Mouse (Mus musculus): ENCODE data around the gene Acpp.

DNA sequence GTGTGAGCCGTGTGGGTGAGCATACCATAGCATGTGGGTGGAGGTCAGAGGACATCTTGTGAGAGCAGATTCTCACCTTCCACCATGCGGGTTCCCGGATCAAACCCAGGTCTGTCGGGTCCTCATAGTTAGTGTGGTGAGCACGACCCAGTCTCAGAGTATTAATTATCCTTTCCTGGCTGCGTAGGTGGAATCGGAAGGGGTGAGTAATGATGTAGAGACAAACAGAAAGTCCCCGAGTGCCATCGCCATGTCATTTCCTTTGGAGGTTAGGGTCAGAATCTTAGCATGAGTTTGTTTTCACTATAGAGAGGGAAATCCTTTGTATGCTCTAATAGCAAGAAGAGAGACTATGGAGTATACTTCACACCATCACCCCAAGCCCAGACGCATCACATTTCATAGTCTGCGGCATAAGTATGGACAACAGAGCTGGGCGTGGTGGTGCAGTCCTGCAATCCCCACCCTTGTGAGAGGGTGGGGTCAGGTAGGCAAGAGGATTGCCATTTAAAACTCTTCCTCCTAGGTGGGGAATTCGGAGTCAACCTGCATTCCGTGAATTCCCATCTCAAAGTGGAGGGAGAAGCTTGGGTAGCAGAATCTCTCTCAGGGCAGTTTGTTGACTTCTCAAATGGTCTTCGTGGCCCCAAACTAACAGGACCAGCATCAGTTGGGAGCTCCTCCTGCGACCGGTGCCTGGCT is 62.3 kb downstream of the Acpp start:
- TF ChIP-seq POLR2A (IDR thresholded peaks at IDR 0.05; ENCODE audit: low read depth, low read length) (no peak), CTCF (IDR thresholded peaks at IDR 0.05; ENCODE audit: extremely low read depth, insufficient read depth, insufficient read length, insufficient replicate concordance) (no peak)
